Mouse (Mus musculus): ENCODE data around the gene Bpifb6.

The Bpifb6 gene

DNA sequence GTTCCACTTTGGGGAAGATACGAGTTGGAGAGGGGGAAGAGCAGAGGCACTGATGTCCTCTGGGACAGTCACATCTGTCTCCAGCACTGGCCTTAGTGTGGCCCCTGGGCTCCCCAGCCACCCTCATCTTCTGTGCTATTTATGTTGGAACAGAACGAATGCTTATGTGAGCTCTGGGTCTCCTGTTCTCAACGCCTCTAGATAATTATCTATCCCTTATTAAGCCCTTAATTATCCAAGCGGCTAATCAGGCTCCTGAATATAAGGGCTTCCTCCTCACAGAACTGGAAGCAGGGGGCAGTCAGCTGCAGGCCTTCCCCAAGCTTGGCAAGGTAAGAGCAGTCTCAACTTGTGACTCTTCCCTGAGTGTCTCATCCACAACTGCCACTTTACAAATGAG is at the start of gene Bpifb6:
Bpifb6 (plus strand) TSS at position 301 of the 400 bp plus-strand sequence.
- DNase-seq, result no peak

- DNase-seq, result peak; percentile 25
Measured at GRCm38 (mm10) chr2:153851030-153851360, 49.2 kb upstream of the Bpifb6 start.

DNA sequence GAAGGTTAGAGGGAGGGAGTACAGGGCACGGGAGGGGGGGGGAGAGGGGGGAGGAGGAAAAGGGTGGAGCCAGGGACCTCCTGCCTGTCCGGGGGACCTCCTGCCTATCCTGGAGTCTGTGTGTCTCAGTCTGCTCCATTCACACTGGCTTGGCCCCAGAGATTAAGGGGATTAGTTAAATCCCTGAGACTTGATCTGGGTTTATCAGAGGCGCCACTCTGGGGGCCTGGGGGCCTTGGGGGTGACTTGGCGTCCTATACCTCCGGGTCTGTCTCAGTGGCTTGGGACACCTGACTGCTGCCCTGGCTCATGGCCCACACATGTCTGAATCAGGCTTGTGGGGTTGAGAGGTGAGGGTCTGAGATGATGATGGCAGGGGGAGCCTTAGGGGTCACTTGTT is 46.6 kb upstream of the Bpifb6 start:
- DNase-seq, result no peak

DNA sequence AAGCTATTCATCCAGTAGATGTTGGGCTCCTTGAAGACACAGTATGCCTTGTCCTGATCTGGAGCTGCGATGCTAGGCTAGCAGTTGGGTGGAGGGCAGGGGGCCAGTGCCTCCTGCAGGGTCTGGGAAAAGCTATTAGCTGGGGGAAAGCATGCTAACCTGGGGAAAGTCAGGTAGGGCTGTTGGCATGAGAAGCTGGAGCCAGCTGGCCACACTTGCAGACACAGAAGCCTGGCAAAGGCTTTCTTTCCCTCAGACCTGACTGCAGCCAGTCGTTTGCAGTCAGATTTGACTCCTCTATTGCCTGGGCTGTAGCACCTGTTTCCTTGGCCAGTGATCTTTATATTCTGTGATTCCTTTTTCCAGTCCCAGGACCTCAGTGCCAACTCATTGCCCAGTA is 40.6 kb upstream of the Bpifb6 start:
- no peak for DNase-seq

- no peak for DNase-seq
Measured at GRCm38 (mm10) chr2:153860315-153860714, 39.9 kb upstream of the Bpifb6 start.

DNA sequence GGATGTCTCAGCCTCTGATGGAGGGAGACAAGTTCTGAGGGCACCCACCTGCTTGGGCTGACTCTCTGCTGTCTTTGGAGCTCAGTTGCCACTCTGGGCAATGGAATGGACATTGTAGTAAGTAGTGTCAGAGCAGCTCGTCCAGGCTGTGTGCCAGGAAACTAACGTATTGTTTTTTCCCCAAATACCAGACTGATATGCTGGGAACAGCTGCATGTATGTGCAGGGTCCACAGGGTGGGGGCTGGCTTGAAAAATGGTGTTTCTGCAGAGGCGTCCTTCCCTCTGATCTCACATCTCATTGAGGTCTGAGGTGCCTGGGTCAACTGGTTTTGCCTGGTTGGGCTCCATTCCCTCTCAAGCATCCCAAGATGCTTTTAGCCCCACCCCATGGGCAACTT is 39.5 kb upstream of the Bpifb6 start:
- no peak for DNase-seq

- no peak for DNase-seq
Measured at GRCm38 (mm10) chr2:153861960-153862359, 38.2 kb upstream of the Bpifb6 start.

- no peak for DNase-seq
Measured at GRCm38 (mm10) chr2:153870984-153871383, 29.2 kb upstream of the Bpifb6 start, which contains the start of gene Sun5. Gene Sun5 (minus strand): TSS chr2:153871084.

- DNase-seq, result no peak
Measured at GRCm38 (mm10) chr2:153874745-153875144, 25.4 kb upstream of the Bpifb6 start, which contains the start of gene Bpifb2. Gene Bpifb2 (plus strand): TSS chr2:153875045.

- DNase-seq, result no peak
Measured at GRCm38 (mm10) chr2:153899111-153899510, 1.1 kb upstream of the Bpifb6 start.

GRCm38 (mm10) chr2:153902726-153903125 is 2.5 kb downstream of the Bpifb6 start:
- DNase-seq, result no peak

- DNase-seq, result no peak
Measured at GRCm38 (mm10) chr2:153906626-153907025, 6.4 kb downstream of the Bpifb6 start.

DNA sequence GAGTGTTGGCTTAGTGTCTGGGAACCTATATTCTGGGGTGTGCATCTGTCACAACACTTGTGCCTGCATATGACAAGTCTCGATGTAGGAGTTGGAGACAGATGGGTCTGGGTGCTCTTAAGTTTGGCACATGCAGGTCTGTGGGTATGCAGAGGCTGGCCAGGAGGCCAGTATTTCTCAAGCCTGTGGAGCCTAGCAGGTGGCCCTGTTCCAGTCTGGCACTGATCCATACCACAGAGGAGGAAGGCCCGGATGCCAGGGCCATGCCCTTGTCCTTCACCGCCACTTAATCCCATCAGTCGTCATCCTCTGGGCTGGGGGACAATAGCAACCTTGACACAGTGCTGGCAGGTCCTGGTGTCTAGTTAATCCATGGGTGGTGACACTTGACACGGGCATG is 14.0 kb downstream of the Bpifb6 start:
- DNase-seq, result peak; percentile 14

GRCm38 (mm10) chr2:153917930-153918329 is 17.7 kb downstream of the Bpifb6 start, which contains the start of gene Bpifb3:
Gene Bpifb3 (plus strand): TSS chr2:153918230.
- DNase-seq, result no peak

GRCm38 (mm10) chr2:153921246-153921645 is 21.1 kb downstream of the Bpifb6 start:
- no peak for DNase-seq

DNA sequence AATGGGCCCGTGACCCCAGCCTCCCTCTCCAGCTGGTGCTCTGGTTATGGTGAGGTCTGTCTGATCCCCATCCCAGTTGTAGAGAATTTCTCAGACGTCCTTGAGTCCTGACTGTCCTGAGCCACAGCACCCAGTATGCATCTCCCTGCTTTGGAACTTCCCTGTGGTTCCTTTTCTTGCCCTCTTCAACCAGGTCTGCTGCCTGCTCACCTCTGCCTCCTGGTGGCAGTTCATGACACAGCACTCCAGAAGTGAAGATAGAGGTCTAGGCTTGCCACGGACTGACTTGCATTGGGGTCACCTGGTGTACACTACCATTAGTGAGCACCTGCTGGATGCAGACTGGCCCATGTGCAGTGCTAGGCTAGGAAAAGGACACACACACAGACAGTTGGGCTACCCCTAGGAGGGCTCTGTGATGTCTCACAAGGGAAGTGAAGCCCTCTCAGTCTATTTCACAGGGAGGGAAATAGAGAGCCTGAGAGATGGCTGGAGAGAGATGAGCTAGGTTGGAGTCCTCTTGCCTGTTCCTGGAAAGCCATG is 29.8 kb downstream of the Bpifb6 start:
- DNase-seq, result no peak

- DNase-seq, result no peak
Measured at GRCm38 (mm10) chr2:153931125-153931524, 30.9 kb downstream of the Bpifb6 start.

GRCm38 (mm10) chr2:153933311-153933710 is 33.1 kb downstream of the Bpifb6 start:
- no peak for DNase-seq

- no peak for DNase-seq
Measured at GRCm38 (mm10) chr2:153935348-153935747, 35.2 kb downstream of the Bpifb6 start.

- DNase-seq, result no peak
Measured at GRCm38 (mm10) chr2:153937843-153938242, 37.7 kb downstream of the Bpifb6 start, which contains the start of gene Bpifb4. Gene Bpifb4 (plus strand): TSS chr2:153938212.

DNA sequence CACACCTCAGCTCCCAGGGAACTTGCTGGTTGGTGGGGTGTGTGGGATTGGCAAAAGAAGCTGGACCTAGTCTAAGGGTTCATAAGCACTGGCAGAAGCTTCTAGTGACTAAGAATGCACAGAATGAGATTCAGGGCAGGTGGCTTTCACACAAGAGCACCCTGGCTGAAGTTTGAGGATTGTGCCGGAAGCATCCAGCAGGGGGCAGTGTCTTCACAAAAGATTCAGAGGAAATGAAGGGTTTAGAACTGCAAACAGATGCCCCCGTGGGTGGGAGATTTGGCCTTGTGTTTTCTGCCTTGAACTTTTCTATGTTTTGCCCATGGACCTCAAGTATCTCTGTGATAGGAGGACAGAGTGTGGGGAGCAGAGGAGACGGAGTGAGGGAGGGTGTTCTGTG is 43.3 kb downstream of the Bpifb6 start:
- DNase-seq, result peak; percentile 15

DNA sequence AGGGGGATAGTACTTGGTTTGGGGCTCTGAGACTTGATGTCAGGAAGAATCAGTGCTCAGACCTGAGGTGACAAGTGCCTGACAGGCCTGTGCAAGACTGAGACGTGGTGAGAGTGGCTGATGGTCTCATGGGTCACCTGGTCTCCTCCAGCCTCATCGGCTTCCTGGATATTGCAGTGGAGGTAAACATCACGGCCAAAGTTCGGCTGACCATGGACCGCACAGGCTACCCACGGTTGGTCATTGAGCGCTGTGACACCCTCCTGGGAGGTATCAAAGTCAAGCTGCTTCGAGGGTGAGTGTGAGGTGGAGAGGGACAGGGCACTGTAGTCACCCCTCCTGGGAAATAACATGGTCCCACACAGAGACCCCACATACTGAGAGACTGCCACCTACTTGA is 44.4 kb downstream of the Bpifb6 start:
- no peak for DNase-seq

GRCm38 (mm10) chr2:153952897-153953296 is 52.7 kb downstream of the Bpifb6 start:
- peak; percentile 26 for DNase-seq

- peak; percentile 7 for DNase-seq
Measured at GRCm38 (mm10) chr2:153953836-153954235, 53.6 kb downstream of the Bpifb6 start.
